Mouse (Mus musculus) frontal cortex, adult 2 months (tissue): Measurements from ENCODE around the gene Abhd5. TPM values are rescaled to one million over a fixed set of nuclear protein-coding genes. Genes with fewer than 3 reads are reported as not detected.

Experiments
- DNase-seq, 2 experiments: peaks; one replicate each; pipeline ENCODE4 v3.0.0; 2022; ENCODE audit warnings: low spot score in 1 of 2; ENCODE audit errors: extremely low spot score in 1 of 2
- polyA plus RNA-seq: library from polyadenylated mRNA; depleted of rRNA; stranded (reverse); fragments of >200 nt; gene quantifications from 2 replicates; pipeline ENCODE4 v1.2.3, GENCODE M21; 2012

Gene Abhd5
- polyA plus RNA-seq, 1 experiment = 19.8 TPM

DNA sequence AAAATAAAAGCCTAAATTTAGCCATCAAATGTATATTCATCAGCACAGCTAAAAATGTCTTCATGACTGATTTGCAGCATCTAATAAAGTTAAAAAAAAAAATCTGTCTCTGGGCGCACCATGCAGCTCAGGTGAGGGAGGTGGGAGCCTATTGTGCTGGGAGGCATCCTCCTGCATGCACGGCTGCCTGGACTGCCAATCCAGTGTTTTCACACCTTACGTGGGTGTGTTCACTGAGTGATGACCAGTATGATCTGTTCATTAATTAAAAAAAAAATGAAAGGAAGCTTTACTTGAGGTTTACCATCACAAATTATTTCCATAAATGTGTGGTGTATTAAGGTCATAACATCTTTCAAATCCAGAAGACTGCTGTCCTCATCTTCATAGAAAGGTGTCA lies 6.1 kb upstream of the Abhd5 start:
- DNase-seq = no peak

DNA sequence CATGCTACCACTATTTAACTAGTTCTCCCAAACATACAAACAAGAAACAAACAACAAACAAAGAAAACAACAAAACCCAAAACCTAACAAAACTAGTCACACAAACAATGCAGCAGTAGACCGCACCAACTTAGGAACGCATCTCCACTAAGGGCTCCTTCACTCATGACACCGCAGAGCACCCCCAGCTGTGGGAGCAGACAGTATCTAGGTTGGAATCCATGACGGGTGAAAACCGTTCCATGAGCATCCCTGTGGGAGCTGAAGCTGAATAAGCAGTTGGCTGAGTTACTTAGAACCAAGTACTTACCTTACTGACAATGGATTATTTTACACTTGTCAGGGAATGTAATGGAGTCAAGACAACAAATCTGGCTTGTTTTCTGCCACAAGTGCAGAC lies 5.3 kb upstream of the Abhd5 start:
- no peak for DNase-seq

DNA sequence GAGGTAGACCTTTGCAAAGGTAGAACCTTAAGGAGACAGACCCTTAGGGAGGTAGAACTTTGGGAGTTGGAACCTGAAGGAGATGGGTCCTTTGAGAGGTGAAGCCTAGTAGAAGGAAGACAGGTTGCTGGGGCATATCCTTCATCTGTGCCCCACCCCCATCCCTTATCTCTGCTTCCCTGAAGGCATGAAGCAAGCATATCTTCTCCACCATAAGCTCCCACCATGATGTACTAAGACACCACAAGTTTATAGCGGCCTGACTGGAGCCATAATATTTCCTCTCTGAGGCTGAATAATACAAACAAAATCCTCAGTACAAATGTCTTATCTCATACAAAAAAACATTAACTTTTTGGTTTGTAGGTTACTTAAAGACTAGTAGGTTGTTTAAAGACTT lies 3.5 kb upstream of the Abhd5 start:
- DNase-seq = no peak

DNA sequence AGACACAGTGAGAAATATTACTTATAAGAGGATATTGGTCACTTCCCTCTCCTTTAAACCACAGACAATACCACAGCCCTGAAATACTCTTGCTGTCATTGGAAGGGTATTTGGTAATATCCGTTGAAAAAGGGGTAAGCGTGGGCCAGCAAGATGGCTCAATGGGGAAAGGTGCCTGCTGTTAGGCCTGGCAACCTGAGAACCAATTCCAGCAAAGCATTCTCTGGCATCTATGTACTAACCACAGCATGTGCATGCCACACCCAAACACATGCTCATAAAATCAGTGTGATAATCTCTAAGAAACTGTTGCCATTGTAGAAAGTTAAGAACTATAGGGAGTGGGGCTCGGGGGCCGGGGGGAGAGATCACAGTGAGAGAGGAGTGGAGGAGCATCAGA lies 2.1 kb upstream of the Abhd5 start:
- no peak for DNase-seq

DNA sequence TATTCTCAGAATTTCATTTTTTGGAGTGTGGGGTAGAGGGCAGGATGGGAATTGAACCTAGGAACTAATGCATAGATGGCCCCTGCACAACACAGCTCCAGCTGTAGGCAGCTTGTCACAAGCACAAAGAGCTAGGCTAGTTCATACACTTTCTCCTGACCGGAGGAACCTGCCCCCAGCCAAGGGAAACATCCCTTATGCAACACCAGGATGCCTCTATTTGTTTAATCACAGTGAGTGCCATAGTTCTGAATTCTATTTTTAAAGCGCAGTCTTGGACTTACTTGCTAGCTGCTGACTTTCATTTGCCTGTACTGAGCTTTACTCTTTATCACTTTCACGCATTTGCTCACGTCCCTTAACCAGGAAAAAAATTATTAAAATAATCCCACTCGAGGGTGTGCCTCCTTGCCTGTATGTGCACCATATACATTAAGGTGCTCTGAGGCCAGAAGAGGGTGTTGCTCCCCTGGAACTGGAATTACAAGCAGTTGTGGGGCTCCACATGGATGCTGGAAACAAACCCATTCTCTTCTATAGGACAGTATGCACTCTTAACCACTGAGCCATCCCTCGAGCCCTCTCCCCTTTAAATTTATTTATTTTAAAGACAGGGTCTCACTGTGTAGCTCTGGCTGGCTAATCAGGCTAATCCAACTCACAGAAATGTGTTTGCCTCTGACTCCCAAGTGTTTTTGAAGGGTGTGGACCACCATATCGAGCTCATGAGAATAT lies 845 bp upstream of the Abhd5 start:
- no peak for DNase-seq

DNA sequence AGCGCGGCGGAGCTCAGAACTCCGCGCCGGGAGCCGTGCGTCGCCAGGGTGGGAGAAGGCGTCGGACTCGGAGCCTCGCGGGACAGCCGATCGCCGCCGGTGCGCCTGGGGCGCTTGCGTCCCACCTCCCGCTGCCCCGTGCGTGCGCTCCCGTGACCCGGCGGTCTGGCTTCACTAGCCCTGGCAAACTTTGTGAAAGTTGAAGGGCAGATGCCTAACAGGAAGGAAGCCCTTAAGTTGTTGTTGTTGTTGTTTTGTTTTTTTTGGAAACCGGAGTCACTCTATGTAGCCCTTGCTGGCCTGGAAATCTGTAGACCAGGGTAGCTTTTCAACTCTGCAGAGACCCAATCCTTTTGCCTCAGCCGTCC lies 601 bp downstream of the Abhd5 start:
- DNase-seq = no peak

DNA sequence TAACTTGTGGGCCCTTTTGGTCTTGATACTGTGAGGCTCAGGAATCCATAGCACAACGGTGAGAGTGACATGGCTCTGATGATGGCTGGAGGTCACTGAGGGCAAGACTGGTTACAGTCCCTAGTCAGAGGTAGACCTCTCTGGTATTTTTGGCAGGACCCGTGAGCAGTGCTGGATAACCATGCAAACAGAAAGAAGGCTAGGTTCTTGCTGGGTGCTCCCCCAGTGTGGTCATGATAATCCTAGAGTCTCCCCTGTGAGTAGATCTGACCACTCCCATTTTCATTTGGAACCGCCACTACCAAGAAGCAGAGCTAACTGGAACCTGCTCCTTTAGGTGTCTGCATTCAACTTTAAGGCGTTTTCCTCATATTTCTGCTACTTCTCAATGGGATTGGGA lies 1.5 kb downstream of the Abhd5 start:
- no peak for DNase-seq

DNA sequence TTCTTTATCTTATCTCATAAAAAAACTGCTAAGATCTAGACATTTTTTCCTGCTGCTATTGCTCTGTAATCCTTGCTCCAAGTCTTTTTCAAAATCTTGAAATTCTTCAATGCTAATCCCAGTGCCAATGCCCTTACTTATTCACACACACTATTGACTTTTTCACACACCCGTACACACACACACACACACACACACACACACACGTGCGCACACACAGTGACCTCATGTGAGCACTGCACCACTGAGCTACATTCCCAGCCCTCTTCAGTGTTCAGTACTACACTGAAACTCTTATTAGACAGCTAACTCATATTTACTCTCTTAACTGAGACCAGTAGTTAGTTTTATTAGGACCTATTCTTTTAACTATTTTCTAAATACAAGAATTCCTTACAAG lies 2.8 kb downstream of the Abhd5 start:
- DNase-seq = no peak

DNA sequence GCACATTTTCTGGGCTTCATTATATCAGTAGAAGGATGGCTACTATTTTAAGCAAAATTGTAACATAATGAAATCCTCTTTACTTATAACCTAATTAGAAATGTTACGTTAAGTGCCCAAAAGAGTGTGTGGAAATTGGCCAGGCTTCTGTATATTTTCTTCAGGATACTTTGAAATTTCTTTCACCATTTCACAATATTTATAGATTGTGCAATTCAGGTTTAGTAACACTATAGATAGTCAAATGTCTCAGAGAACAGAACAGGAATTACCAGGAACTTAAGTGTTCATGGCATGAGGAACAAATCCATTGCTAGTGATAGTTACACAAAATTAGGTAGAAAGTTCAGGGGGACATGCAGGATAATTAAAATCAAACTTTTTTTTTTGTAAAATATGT lies 5.7 kb downstream of the Abhd5 start:
- no peak for DNase-seq

DNA sequence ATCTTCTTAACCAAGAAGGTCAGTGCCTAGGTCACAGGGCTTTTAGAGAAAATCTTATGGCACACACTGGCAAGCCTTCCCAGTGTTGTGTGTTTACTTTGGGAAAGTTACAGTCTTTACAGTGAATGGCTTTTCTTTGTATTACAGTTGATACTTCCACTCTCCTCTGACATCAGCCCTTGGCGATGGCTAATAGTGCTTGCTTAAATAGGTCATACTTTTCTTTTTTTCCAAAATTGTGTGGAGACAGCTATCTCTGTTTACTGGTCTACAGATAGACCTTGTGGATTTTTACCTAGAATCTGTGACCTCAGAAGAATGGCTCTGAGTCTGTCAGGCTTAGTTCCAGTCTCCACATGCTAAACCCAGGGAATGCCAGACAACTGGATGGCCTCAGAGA lies 6.2 kb downstream of the Abhd5 start:
- DNase-seq = no peak

DNA sequence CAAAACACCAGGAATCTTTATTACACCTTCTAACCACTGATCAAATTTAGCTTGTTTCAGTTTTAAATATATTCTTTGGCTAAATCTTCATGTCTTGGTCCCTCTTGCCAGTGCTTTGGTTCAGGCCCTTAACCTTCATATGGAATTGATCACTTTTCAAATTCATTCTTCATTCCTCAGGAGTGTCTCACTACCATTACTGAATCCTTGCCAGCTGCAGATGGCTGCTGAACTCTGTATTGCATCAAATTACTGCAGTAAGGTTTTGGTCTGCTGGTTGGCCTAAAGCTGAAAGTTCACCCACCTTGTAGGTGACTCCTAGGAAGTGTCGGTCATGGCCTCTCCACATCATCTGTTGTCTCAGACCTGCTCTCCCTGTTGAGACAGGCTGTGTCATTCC lies 12.8 kb downstream of the Abhd5 start:
- no peak for DNase-seq

DNA sequence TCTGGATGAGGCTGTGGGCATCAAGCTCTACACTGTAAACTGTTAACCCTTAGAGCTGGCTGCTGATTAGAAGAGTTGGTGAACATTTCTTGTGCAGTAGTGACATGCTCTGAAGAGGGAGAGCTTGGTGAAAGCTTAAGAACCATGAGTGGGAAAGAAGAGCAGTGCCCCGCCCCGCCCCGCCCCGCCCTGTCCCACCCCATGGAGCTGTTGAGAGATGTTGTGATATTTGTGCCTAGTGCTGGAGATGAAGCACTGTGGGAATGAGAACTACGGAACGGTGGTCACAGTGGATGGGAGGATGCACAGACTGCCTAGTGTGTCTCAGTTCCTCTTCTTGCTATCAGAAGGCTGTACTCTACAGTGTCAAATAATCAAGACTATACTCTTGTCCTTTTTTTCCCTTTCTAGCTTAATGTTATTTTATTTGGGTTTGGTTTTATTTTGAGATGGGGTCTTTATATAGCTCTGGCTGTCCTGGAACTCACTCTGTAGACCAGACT lies 18.9 kb downstream of the Abhd5 start:
- DNase-seq = no peak

DNA sequence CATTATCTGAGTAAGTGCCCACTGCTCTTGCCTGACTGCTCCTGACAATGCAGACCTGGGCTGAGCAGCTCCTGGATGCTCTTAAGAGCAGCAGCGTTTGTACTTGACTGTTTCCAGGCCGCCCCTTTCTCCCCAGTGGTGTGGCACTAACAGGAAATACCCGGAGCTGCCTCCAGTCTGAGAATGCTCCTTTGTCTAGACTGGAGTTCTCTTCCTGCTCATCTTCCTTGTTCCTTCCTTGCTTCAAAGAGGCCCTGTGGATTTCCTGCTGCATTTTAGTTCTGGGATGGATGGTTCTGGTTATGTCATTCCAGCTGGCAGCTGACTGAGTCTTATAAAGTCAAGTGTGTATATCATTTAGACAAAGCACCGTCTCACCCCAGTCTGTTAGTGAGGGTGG lies 21.1 kb downstream of the Abhd5 start:
- DNase-seq = no peak

DNA sequence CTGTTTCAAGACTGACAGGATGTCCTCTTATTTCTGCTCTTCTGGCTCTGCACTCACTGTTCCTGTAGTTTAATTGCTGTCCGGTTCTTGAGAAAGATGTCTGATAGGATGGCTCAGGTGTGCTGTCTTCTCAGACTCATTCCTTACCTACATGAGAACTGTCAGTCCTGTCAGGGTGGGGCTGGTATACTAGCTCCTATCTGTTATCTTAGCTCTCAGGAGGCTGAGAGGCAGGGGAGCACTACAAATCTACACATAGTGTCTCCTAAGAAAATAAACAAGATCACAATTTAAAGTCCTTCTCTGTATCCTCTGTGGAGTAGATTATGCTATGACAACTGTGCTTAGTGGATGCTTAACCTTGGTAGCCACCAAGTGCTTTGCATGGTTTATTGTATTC lies 21.6 kb downstream of the Abhd5 start:
- no peak for DNase-seq

DNA sequence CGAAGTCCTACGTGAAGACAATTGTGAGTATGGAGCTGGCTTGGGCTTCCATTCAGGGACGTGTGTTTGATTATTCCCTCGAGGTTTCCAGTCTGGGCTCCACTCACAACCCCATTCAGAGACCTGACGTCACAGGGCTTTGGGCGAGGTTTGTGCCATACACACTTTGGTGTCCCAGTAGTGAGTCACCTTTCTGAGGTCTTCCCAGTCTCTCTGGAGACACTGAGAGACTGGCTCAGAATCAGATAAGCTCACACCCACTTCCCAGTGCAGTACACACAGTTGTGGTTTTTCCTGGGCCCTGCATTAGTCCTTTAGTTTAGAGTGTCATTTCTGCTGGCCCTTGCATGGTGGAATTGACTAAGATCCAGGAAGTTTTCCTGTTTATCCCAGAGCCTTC lies 27.6 kb downstream of the Abhd5 start:
- no peak for DNase-seq

DNA sequence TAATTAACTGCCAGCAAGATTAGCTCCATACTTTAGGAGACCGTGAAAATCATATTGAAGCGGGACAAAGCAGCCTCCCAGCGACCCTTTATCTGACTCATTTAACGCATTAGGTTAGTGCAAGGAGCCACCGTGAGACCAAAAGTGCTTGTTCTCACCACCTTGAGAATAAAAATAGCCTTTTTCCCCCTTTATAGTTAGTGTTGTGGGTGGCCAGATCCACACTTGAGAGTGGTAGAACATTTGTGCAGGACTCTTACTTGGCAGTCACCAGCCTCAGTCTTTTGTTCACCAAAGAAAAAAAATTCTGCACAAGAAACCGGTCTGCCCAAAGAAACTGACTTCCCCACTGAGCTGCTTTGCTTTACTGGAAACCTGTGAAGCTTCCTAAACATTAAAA lies 29.6 kb downstream of the Abhd5 start:
- DNase-seq = no peak

DNA sequence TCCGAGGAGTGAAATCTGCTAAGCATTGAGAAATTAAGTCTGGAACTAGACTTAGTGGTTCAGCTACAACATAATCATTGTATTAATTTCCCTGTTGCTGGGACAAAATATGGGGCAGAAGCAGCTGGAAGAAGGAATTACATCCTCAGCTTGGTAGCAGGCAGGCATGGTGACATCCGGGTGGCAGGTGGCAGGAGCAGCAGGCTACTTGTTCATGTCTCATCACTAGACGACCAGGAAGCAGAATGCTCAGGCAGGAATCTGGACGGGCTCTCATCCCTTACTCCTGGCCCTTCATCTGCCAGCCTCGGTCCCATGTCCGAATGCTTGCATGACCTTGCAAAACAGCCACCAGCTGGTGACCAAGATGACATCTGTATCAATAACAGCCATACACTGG lies 30.6 kb downstream of the Abhd5 start:
- no peak for DNase-seq

DNA sequence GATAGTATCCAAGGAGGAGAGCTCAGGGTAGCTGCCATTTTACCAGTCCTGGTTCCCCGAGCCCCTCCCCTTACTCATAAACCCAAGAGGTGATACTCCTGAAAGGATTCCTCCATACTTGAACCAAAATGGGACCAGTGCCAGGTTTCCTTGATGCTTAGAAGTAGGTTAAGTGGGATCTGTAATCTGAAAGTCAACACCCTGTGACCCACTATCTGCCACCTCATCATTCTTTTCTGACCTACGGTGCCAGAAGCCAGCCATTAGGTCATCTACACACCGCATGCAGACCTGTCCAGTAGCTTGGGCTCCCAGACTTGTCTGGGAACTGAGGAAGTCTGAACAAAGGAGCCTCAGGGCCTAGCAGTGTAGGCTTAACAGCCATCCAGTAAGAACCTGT lies 34.6 kb downstream of the Abhd5 start:
- DNase-seq = no peak

DNA sequence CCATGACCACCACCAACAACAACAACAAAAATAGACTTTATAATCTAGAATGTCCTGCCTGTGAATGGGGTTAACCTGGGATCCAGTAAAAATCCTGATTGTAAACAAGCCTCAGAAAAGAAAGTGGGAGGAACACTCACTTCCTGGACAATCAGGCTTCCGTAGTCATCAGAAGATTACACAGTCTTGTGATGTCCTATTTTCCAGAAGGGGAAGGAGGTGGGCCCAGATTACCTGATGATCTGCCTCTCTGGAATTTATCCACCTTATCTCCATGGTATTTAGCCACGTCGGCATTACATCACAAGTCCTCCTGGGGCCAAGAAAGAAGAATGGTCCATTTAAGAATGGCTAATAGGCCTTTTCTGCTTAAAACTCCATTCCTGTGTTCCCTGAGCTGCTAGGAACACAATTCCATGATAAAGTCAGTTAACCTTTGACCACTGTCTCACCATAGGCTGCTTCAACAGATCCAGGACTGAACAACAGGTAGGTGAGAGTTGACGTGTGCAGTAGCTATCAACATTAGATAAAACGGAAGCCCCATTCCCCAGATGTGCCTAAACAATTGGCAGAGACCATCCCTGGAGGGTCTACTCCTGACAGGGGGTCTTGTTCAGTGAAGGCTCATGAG lies 38.0 kb downstream of the Abhd5 start:
- no peak for DNase-seq

DNA sequence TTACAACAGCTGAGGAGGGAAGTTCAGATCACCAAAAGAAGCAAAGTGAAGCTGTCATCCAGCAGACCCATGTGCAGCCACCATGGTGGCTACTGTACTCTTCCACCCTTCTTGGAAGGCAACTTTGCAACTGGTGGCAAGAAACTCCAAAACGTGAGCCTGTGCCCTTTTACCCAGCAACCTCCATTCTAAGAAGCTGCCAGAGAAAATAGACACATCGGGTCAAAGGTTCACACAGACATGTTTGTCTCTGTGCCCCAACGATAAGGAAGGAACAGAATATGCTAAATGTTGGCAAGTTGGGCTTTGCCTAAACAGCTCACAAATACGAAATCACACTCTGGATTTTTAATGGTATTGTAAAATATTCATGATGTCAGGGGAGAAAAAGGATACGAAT lies 44.4 kb downstream of the Abhd5 start:
- DNase-seq = no peak

DNA sequence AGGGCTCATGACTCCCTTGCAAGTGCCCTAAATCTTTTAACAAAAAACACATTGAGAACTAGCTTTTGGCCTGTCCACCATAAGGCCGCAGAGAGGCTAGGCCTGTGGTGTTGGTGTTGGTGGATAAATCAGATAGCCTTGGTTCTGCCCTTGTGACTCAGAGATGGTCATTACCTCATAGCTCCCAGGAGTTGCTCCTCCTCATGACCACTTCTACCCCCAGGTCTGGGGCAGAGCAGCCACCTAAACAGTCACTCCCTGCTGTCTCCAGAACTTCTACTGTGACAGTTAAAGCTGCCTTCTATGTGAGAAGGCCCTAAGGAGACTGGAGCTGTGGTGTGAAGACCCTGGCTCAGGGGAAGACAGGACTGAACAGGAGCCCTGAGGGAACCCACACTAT lies 45.7 kb downstream of the Abhd5 start:
- no peak for DNase-seq

DNA sequence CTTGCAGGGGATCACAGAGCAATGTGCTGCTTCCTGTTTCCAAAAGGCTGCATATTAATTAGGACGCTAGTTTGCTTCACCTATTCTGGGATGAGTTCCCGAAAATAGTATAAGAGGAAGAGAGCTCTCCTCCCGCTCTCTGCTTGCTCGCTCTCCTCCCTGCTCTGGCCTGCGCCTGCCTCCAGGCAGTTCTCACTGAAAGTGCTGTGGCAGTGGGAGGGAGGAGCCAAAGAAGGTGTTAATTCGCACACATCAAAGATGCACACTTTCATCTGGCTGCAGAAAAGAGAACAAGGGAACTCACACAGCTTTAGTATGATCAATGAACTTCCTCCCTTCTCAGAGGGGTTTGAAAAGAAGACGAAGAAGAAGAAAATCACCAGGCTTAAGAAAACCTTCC lies 47.3 kb downstream of the Abhd5 start:
- peak; percentile 35 to 69 for DNase-seq

DNA sequence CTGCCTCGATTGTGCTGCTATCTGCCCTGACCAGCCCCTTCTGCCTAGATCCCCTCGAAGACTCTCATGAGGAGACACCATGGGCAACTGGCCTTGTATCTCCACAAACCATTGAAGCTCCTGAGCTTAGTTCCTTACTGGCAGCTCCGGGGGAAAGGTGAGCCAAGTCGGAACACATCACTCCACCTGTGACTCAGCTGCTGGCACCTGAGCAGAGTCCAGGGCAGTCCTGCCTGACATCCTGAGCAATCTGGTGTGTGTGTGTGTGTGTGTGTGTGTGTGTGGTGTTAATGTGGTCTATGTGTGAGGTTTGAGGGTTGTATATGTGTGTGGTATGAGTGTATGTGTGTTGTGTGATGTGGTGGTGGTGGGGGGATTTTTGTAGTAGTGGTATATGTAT lies 49.8 kb downstream of the Abhd5 start:
- DNase-seq = no peak
